Mouse (Mus musculus) left cerebral cortex, postnatal 25 days (tissue): Measurements from ENCODE around the gene Ptcd1. TPM values are rescaled to one million over a fixed set of nuclear protein-coding genes. Genes with fewer than 3 reads are reported as not detected.
"Not testable (repeated sequence)": the region's sequence is repeated elsewhere in the genome, so short reads cannot be mapped to it uniquely, and the experiment has no call there.

Experiments used
- DNase-seq, 2 experiments: peaks; one replicate each; pipeline ENCODE4 v3.0.0; 2022; ENCODE audit warnings: low spot score in 2 of 2, mixed read lengths in 1 of 2
- intact Hi-C: fragments of 180-260 bp; cut with DNase I; formaldehyde crosslinking; loops from one replicate; pipeline ENCODE4 v1.15.1; 2025
- total RNA-seq, 2 experiments: library from RNA; stranded (reverse); gene quantifications; 2 replicates each; pipeline ENCODE4 v1.2.3; 2021

Gene Ptcd1
- 10 to 100 TPM; 18.8 to 19.8 TPM for total RNA-seq

- DNase-seq: peak; percentile 99
- intact Hi-C loops: loop anchor here (2.0 kb wide), 2 partner anchors 24 to 26 kb away; partner anchors contain the start of genes Bud31 and Pdap1
These were observed at the start of gene Ptcd1, which contains the start of gene Cpsf4 for GRCm38 (mm10) chr5:145166536-145167305. Gene Ptcd1 (minus strand): TSS chr5:145167108. Gene Cpsf4 (plus strand): TSS chr5:145167213.

GRCm38 (mm10) chr5:145214679-145215078 is 47.8 kb upstream of the Ptcd1 start:
- intact Hi-C loops: no loop called here
- DNase-seq: no peak

DNA sequence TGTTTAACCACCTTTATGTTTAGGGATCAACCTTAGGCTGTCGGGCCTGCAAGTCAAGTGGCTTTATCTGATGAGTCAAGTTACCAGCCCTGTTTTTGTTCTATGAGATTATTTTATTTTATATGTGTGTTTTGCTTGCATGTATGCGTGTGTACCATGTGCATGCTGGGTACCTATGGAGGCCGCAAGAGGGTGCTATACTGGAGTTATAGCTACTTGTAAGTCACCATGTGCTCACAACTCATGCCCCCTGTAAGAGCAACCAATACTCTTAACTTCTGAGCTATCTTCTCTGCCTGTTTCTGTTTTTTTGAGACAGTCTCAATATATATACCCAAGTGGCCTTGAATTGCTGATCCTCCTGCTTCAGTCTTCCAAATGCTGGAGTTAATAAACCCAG is 46.6 kb upstream of the Ptcd1 start:
- intact Hi-C loops: no loop called here
- DNase-seq: no peak

DNA sequence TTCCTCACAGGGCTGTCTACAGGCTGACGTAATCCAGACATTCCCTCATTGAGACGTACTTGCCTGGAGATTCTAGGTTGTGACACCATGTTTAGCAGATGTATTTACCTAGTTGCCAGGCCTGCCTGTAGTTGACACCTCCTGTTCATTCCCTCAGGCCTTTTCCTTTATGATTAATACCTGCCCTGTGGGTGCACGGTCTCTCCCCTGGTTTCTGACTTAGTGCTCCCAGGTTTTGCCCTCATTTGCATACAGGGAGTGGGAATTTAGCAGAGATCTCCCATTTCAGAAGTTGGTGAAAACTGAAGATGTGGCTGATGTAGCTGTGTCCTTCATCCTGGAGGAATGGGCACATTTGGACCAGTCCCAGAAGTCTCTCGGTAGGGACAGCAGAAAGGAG is 45.3 kb upstream of the Ptcd1 start:
- no peak for DNase-seq
- intact Hi-C loops: no loop called here

GRCm38 (mm10) chr5:145211340-145211739 is 44.4 kb upstream of the Ptcd1 start:
- no peak for DNase-seq
- intact Hi-C loops: no loop called here

GRCm38 (mm10) chr5:145208391-145208790 is 41.5 kb upstream of the Ptcd1 start:
- intact Hi-C loops, DNase-seq: not testable (repeated sequence)

- intact Hi-C loops: no loop called here
These were observed 41.0 kb upstream of the Ptcd1 start for GRCm38 (mm10) chr5:145207954-145208353.

DNA sequence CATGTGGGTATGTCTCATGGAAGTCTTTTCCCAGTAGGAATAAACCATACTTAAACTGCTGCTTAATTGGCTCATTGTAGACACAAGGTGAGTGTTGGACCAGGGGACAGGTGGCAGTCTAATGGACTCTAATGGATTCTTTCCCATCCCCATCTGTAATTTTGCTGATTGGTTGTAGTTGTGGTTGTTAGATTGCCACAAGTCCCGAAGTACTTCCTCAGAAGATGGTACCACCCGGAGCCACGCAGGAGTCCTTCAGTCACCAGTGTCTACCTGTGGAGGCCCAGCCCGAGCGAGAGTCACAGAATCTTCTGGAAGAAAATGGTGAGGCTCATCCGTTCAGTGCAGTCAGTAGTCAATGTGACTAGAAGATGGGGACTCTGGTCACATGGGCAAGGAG is 40.5 kb upstream of the Ptcd1 start:
- no peak for DNase-seq
- intact Hi-C loops: no loop called here

More at GRCm38 (mm10) chr5:145207954-145208353, 41.0 kb upstream of the Ptcd1 start:
- DNase-seq: no peak

- intact Hi-C loops: loop anchor here (2.0 kb wide), 1 partner anchor 26 kb away; the partner anchor contains the start of gene Zfp655
- no peak for DNase-seq
These were observed 38.1 kb upstream of the Ptcd1 start for GRCm38 (mm10) chr5:145205041-145205440.

GRCm38 (mm10) chr5:145203936-145204691 is 37.2 kb upstream of the Ptcd1 start, which contains the start of gene Zkscan5:
Gene Zkscan5 (plus strand): TSS chr5:145204562.
- intact Hi-C loops: loop anchor here (2.0 kb wide), 1 partner anchor 27 kb away; the partner anchor contains the start of gene Zfp655
- DNase-seq: peak; percentile 96 to 99

GRCm38 (mm10) chr5:145202446-145202845 is 35.5 kb upstream of the Ptcd1 start:
- intact Hi-C loops: no loop called here
- no peak for DNase-seq

DNA sequence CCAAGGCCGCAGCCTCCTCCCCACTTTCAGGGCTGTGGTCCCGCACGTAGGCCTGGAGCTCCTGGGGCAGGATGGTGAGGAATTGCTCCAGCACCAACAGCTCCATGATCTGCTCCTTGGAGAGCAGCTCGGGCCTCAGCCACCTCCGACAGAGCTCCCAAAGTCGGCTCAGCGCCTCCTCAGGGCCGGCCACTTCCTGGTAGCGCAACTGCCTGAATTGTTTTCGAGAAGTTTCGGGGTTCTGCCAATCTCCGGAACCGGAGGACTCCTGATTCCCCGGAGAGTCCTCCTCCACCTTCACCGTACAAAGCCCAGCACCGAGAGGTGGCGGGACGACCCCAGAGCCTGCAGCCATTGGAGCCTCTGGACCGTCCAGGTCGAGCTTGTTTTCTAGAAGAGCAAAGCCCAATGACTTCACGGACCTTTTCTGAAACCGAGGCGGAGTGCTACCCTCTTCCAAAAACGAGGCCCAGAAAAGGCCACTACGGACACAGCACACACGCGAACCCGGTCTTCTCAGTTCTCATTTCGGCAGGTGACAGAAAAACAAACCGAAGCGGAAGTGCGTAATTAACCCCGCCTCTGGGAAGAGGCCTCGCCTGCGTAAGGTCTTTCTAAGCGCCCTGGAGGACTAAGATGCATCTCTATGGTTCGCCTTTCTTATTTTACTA is 34.5 kb upstream of the Ptcd1 start, which contains the start of gene Zkscan14:
TSS of gene Zkscan14 (minus strand) at position 548 of the 671 bp plus-strand sequence.
- intact Hi-C loops: no loop called here
- DNase-seq: peak; percentile 71 to 88

- intact Hi-C loops: no loop called here
- no peak for DNase-seq
These were observed 33.5 kb upstream of the Ptcd1 start for GRCm38 (mm10) chr5:145200387-145200786.

- intact Hi-C loops: loop anchor here (1.0 to 2.0 kb wide), 2 partner anchors 25 to 39 kb away; partner anchors contain the start of genes Cpsf4, Ptcd1 and Zfp655
- no peak for DNase-seq
These were observed 25.1 kb upstream of the Ptcd1 start, which contains the start of gene Atp5j2 for GRCm38 (mm10) chr5:145191962-145192361. Gene Atp5j2 (minus strand): TSS chr5:145192062.

- peak; percentile 93 to 96 for DNase-seq
- intact Hi-C loops: loop anchor here (1.0 to 2.0 kb wide), 2 partner anchors 24 to 40 kb away; partner anchors contain the start of genes Cpsf4, Ptcd1 and Zfp655
These were observed 24.2 kb upstream of the Ptcd1 start for GRCm38 (mm10) chr5:145190875-145191798.

DNA sequence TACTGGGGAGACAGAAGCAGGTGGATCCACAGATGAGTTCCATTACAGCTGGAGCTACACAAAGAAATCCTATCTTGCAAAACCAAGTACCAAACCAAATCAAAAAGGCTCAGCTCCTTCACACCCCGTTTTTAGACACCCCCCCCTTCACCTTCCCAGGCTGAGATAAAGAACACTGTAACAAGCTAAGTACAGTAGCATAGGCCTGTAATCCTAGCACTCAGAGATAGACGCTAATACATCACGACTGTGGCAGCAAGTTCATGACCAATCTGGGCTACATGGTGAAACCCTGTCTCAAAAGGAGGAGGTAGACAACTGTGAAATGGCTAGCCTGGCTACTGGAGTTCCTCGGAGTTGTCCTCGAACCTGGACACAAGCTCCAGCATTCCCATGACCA is 23.5 kb upstream of the Ptcd1 start:
- DNase-seq: no peak
- intact Hi-C loops: loop anchor here (2.0 kb wide), 1 partner anchor 24 kb away; the partner anchor contains the start of genes Cpsf4 and Ptcd1

DNA sequence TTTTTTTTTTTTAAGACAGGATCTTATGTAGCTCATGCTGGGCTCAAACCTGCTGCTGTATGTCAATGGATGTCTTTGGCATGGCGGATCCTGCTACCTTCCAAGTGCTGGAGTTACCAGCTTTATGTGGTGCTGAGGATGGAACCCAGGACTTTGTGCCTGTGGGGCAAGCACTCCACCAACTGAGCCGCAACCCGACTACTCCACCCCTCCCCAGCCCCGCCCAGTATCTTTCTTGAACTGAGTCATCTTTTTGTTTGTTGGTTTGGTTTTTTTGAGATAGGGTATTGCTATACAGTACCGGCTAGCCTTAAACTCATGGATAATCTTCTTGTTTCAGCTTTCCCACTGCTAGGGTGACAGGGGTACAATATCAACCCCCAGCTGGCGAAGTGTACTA is 22.5 kb upstream of the Ptcd1 start:
- intact Hi-C loops: no loop called here
- DNase-seq: no peak

DNA sequence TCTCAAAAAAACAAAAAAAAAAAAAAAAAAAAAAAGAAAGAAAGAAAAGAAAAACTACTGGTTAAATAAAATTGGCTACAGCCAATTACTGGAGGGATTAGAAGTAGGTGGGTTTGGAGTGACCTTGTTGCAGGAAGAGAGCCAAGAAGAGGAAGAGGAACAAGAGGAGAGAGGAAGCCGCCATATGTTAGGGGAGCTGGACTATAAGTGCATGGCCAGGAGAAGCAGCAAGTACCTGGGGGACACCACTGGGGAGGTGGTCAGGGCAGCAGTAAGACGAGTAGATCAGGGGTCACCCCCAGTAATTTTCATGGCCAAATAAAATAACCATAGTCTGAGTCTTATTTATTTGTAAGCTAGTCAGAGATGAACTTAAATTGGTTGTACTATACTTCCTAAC is 18.3 kb upstream of the Ptcd1 start:
- intact Hi-C loops: no loop called here
- no peak for DNase-seq
